Mouse (Mus musculus): ENCODE measurements around the gene Olfr961. TPM values are rescaled to one million over a fixed set of nuclear protein-coding genes. Genes with fewer than 3 reads are reported as not detected.

Olfr961 gene
- total RNA-seq, 4 experiments from 2014 or later = not detected

Other genes starting within 250 kb of the Olfr961 start
- gene Olfr952, start 217.9 kb upstream of the Olfr961 start, total RNA-seq (2022) = not detected
- gene Olfr954, start 188.4 kb upstream of the Olfr961 start, total RNA-seq (2022) = not detected
- not detected for gene Olfr955, start 173.1 kb upstream of the Olfr961 start, total RNA-seq (2022)
- gene Olfr44, start 151.1 kb upstream of the Olfr961 start, total RNA-seq (2022) = not detected
- gene Olfr957, start 129.3 kb upstream of the Olfr961 start, total RNA-seq (2022) = not detected
- not detected for gene Olfr958, start 91.0 kb upstream of the Olfr961 start, total RNA-seq (2022)
- not detected for gene Olfr959, start 69.5 kb upstream of the Olfr961 start, total RNA-seq (2022)
- gene AW551984, start 40.7 kb upstream of the Olfr961 start, total RNA-seq (2022) = 1 to 10 TPM; 2.6 to 9.4 (median 6.5) TPM
- gene Olfr148, start 34.4 kb upstream of the Olfr961 start, total RNA-seq (2022) = not detected
- not detected for gene Olfr960, start 23.7 kb upstream of the Olfr961 start, total RNA-seq (2022)
- gene Olfr963, start 22.1 kb downstream of the Olfr961 start, total RNA-seq (2022) = not detected
- not detected for gene Olfr149, start 62.0 kb downstream of the Olfr961 start, total RNA-seq (2022)
- gene Olfr965, start 66.3 kb downstream of the Olfr961 start, total RNA-seq (2022) = not detected
- gene Olfr150, start 85.9 kb downstream of the Olfr961 start, total RNA-seq (2022) = not detected
- gene Olfr967, start 101.2 kb downstream of the Olfr961 start, total RNA-seq (2022) = under 1 TPM in 1 of 4 experiments, not detected in 3; 0.30 TPM
- gene Olfr968, start 138.2 kb downstream of the Olfr961 start, total RNA-seq (2022) = not detected
- gene Olfr969, start 145.9 kb downstream of the Olfr961 start, total RNA-seq (2022) = not detected
- not detected for gene Olfr970, start 163.8 kb downstream of the Olfr961 start, total RNA-seq (2022)
- not detected for gene Olfr971, start 191.8 kb downstream of the Olfr961 start, total RNA-seq (2022)
- not detected for gene Olfr972, start 221.3 kb downstream of the Olfr961 start, total RNA-seq (2022)